Mouse (Mus musculus): Measurements from ENCODE around the gene Fgfr2.
"Not testable (repeated sequence)": the region's sequence is repeated elsewhere in the genome, so short reads cannot be mapped to it uniquely, and the experiment has no call there.

Fgfr2 gene

DNA sequence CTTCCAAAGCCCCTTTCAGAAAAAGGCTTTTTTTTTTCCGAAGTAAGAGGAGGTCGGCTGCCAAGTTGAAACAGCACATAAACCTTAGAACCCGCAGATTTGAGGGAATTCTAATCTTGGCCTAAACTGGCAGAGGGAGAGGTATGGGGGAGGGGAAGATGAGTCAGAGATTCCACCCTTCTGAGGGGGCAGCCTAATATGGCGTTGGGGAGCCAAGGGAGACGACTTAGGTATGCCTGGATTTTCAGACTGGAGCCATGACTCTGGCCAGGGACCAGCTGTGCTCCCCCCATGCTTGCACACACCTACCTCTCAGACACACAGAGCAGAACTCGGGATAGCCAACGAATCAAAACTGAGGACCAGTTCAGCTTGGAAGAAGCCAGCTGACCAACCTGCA is 2979.8 kb downstream of the Fgfr2 start:
- no peak for DNase-seq (ENCODE audit: low read depth in 1 of 2, low spot score in 2 of 2)

DNA sequence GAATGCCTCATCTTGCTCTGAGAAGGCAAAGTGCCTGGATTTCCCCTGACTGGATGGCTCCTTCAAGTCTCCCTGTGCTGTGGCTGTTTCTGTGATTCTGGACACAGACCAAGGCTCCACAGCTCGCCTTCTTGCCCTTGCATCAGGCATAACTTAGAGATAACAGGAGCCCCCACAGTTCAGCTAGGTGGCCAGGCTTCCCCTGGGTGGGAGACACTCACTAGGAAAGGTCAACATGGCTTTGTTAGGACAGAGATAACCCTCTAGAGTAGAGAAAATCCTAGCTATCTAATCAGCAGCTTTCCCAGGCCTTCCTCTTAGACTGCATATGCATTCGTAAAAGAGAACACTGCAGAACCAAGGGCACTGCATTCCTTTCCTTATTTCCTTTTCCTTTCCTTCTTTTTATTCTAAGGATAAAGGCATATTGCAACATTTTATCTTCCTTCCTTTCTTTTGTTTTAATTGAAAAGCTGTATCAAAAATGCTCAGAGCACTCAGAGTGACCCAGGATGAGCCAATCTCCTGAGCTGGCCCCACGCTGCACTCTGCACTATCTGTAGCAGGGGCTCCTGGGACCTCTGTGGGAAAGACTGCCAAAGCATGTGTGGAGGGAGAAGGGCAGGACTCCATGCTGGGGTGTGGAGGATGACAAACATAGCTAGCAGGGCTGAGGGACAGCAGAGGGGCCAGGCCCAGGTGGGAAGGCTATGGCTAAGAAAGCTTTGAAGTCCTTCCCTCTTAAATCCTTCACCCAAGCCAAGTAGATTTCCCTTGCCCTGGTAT is 2981.9 kb downstream of the Fgfr2 start:
- DNase-seq (ENCODE audit: low read depth in 1 of 2, low spot score in 2 of 2), result no peak

DNA sequence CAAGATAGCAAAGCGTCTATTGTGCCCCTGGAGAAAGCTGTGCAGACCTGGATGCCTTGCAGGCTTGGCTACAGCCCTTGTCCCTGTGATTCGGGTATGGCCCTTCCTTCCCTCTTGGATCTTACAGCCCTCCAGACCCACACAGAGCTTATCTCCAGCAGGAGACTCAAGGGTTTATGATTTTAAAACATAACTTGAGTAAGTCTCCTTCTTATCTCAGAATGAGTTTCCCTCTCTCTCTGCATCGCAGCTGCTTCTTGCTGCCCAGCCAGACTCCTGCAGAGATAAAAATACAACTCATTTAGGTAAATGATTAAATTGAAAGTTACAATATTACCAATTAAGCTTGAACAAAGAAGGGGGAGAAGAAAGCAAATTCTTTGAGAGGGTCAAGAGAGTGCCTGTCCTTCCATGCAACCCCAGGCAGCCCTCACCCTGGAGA is 2988.2 kb downstream of the Fgfr2 start:
- DNase-seq (ENCODE audit: low read depth in 1 of 2, low spot score in 2 of 2), result no peak

GRCm38 (mm10) chr7:130134428-130134827 is 2988.7 kb downstream of the Fgfr2 start:
- not testable (repeated sequence) for DNase-seq (ENCODE audit: low read depth in 1 of 2, low spot score in 2 of 2)

- DNase-seq (ENCODE audit: low read depth in 1 of 2, low spot score in 2 of 2), result no peak
Observed at GRCm38 (mm10) chr7:130130226-130130625, 2992.9 kb downstream of the Fgfr2 start.

- no peak for DNase-seq (ENCODE audit: low read depth in 1 of 2, low spot score in 2 of 2)
Observed at GRCm38 (mm10) chr7:130129359-130129960, 2993.7 kb downstream of the Fgfr2 start.

DNA sequence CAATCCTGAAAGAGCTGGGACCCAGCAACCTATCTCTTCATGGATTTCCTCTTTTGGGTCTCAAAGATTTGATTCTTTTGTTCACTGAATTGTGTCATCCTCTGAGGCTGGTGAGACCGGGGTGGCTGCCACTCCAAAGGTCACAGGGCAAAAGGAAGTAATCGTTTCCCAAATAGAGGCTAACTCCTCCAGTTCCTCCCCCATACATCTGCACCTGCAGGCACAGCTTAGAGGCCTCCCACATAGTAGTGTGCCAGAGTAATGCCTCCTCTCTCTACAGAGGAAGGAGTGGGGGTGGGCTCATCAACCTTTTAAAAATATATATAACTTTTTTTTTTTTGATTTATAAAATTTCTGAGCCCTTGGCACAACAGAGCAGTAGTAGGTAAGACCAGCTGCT is 3001.6 kb downstream of the Fgfr2 start:
- no peak for DNase-seq (ENCODE audit: low read depth in 1 of 2, low spot score in 2 of 2)

- no peak for DNase-seq (ENCODE audit: low read depth in 1 of 2, low spot score in 2 of 2)
Observed at GRCm38 (mm10) chr7:130119466-130119865, 3003.7 kb downstream of the Fgfr2 start.

DNA sequence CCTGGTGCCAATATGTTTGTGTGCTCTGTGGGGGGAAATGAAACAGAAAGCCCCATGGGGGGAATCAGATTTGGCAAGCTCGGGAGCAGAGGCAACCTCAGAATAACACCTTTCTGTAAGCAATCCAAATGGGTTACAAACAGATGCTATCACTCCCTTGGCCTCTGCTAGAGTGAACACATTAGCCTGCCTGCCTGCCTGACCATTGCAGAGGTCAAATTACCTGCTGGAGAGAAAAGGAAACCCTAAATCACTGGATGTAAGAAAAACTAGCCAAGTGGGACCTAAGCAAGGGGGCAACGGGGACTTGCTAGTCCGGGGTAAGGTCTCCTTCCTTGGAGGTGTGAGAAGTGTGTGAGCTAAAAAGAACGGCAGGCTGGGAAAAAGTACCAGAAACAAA is 3004.4 kb downstream of the Fgfr2 start:
- no peak for DNase-seq (ENCODE audit: low read depth in 1 of 2, low spot score in 2 of 2)

- DNase-seq (ENCODE audit: low read depth in 1 of 2, low spot score in 2 of 2), result no peak
Observed at GRCm38 (mm10) chr7:130117466-130118123, 3005.6 kb downstream of the Fgfr2 start.

GRCm38 (mm10) chr7:130114436-130114835 is 3008.7 kb downstream of the Fgfr2 start:
- DNase-seq (ENCODE audit: low read depth in 1 of 2, low spot score in 2 of 2), result no peak

Data from monocyte, adult 2 months (primary cell).